Mouse (Mus musculus) G1E-ER4 (cell line): Measurements from ENCODE around the gene Spsb1. TPM values are rescaled to one million over a fixed set of nuclear protein-coding genes. Genes with fewer than 3 reads are reported as not detected.

Experiments
- GATA1 ChIP-seq: IDR thresholded peaks from one replicate; pipeline ENCODE4 v1.8.0; 2012; ENCODE audit warnings: low read length, inconsistent platforms
- polyA plus RNA-seq: library from polyadenylated mRNA; stranded (reverse); fragments of >175 nt; gene quantifications from 2 replicates; pipeline ENCODE4 v1.2.3, GENCODE M21; 2012

Spsb1 gene
- polyA plus RNA-seq, 1 experiment: 0.03 TPM

DNA sequence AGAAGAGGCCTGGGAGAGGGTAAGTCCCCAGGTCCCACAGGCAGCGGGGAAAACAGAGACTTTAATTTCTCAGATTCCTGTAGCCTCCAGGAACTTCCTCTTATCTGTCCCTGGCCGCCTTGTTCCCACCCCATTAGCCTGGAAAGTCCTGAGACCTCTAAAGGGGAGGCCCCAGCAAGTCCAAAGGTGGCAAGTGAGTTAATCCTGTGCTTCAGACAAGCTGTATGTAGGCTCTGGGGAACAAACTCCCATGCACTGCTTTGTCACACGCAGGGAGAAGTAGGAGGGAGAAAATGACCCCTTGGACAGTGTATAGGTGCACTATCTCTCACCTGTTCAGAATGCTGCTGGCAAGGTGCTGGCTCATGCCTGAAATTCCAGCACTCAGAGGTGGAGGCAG lies 38.0 kb downstream of the Spsb1 start:
- no peak for TF ChIP-seq GATA1

DNA sequence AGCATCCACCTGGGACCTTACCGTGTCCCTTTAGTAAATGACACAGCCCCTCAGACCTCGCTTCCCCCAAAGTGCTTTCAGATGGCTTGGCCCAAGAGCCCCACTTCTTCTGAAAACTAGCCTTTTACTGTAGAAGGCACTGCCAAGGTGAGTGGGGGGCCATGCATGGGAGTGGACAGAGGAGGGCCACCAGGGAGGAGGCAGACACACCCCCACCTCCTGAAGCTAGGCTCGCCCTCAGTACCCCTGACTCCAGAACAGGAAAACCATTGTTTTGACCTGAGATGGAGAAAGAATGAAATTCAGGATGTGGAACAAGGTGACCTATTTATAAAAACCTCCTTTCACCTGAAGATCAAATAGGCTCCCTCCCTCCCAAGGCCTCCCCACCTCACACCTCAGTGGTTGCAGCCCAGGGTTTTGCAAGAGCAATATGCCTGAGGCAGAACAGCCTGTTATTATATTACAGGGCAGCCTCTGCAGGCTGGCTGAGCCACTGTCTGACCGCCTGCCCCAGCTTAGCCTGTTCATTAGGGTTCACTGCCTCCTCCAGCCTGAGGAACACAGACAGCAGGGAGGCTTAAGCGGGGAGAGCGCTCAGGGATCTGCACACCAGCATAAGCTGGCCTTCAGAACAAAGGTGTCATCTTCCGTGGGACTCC lies 41.0 kb downstream of the Spsb1 start:
- no peak for TF ChIP-seq GATA1

DNA sequence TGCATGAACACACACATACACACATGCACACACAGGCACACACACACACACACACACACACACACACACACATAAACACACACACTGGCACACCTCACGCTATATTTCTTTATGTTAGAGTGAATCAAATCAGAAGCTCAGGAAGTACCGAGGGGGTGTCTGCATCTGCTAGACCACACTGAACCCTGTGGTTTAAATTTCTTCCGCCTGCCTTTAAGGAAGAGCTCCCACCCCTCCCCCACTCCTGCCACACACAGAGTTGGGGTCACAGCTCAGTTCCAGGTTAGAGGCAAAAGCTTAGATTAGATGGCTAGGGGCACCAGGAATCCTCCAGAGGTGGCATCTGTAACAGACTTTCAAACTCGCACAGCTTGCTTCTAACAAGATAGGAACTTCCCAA lies 42.4 kb downstream of the Spsb1 start:
- TF ChIP-seq GATA1: no peak

DNA sequence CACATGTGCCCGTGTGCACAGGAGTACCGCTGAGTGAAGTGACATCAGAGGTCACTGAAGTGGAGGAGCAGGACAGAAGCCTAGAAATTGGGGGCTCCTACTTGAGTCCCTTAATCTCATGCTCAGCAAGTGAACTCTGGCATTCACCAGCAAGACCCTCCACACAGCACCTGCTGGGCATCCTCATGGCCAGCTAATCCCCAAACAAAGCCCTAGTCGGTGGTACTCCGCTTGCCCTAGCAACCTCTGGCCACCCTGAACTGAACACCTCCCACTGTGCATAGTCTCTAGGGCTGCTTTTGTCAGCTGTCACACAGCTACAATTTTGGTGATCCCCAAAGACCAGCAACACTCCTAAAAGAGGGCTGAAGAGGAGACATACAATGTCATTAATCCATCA lies 44.3 kb downstream of the Spsb1 start:
- no peak for TF ChIP-seq GATA1

DNA sequence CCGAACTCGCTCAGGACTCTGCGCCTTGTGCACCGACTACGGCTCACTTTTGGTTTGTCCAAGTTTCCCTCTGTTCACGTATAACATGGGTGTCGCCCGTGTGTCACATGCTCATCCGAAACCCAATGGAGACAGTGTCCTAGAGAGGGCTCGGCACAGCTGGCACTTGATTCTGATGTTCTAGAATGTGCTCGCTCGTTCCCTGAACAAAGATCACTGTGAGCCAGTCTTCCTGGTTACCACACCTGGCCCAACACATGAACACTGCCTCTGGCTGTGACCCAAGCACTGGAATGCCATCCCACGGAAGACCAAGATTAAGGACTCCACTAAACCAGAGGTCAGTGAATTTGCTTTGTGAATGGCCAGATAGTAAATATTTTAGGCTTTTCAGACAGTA lies 45.3 kb downstream of the Spsb1 start:
- TF ChIP-seq GATA1: no peak

DNA sequence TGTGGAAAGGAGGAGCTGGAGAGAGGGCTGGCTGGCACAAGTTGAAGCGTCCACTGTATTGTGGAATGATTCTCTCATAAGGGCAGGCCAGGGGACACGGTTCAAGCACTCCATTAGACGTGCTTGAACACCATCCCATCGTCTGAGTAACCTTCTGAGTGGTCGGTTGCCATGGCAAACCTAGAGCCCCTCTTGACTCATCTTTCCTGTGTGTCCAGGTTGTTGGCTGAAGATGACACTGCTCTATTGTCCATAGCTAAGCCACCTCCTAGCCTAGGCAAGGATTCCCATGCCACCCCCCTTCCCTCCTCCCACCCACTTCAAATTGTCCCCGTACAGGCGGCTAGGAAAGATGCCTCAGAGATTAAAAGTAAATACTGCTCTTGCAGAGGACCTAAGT lies 45.9 kb downstream of the Spsb1 start:
- TF ChIP-seq GATA1: no peak

DNA sequence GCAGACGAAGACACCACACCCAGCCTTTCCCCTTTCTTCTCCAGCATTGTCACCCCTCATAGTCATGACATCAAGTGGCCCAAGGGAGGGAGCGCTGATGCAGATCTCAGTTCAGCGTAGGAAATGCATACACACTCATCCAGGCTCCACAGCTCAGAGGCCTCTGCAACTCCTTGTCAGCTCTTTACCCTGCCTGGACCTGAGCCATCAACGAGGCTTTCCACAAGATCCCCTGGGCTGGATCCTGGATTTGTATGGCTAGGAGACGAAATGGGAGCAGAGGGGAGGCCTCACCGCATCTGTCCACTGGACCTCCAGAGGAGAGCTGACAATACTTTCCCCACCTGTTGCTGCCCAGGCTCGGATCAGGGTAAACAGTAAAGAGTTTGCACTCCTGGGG lies 47.2 kb downstream of the Spsb1 start:
- TF ChIP-seq GATA1: no peak

DNA sequence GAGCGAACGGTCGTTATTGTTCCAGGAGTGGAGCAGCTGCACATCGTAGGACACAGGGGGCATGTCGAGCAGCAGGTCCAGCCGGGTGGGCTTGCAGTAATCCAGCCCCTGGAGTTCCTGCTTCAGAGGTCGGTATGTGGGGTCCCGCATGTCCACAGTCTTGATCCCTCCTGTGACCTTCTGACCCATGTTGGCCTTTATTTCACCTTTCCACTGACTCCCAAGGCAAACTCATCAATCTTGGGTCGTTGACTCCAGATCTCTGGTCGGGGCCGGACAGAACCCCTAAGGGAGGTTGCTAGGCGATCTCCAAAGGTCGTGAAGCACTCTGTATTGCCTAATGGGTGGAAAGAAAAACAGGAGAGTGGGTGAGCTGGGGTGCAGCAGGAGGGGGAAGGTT lies 47.9 kb downstream of the Spsb1 start:
- no peak for TF ChIP-seq GATA1

DNA sequence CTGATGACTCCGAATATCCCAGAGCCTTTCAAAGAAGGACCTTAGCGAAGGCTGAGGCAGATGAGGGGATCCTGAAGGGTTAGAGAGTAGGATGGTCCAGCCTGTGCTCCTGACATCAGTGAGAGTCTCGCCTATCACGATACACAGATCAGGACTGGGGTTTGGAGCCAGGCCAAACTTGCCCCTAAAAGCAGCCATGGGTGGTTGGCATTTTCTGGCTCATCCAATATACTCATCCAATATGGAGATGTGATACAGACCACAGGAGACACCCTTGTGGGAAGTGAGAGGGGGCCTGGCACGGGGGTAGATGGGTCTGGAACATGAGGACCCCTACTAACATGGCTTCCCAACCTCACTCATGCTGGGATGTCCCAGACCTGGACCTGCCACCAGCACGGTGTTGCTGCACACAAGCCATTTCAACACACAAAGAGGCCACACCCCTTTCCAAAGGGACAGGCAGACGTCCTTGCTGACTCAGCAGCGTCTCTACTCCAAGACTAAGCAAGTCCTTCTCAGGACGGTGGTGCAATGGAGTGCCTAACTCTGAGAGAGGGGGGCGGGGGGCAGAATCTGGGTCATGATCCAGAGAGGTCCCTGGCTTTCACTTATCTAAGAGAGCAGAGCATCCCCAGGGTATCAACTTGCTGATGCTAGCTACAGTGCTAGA lies 49.4 kb downstream of the Spsb1 start:
- TF ChIP-seq GATA1: no peak

DNA sequence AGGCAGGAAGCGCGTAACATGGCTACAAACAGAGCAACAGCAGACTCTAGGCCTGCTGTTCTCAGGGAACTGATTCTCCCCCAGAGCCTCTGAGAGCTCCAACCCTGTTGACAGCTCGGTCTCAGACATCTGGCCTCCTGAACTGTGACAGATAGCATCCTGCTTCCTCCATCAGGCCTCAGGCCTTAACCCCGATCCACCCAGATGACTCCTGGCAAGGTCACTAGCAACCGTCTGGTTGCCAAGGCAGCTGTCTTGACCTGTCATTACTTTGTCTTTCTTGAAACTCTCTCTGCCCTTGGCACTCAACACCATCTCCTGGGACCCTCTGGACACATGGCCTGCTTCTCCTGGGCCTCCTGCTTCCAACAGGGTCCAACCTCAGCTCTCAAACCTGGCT lies 51.8 kb downstream of the Spsb1 start:
- TF ChIP-seq GATA1: no peak

DNA sequence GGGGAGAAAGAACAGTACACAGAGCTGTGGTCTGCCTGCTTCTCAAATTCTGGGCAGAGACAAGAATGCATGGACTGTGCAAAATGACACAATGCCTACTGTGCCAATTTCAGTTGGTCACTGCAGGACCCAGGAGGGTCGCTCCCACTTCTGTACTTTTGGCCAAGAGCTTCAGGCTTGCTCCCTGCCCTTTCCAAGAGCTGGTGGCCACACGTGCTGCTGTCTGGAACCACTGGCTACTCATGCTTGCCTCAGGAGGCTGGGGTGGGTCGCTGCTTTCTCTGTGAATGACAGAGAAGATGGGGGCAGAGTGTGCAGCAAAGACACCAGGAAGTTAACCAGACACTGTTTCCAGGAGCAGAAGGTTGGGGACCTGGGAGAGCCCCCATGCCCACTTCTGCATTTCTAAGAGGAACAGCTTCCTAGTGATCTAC lies 53.5 kb downstream of the Spsb1 start:
- no peak for TF ChIP-seq GATA1

DNA sequence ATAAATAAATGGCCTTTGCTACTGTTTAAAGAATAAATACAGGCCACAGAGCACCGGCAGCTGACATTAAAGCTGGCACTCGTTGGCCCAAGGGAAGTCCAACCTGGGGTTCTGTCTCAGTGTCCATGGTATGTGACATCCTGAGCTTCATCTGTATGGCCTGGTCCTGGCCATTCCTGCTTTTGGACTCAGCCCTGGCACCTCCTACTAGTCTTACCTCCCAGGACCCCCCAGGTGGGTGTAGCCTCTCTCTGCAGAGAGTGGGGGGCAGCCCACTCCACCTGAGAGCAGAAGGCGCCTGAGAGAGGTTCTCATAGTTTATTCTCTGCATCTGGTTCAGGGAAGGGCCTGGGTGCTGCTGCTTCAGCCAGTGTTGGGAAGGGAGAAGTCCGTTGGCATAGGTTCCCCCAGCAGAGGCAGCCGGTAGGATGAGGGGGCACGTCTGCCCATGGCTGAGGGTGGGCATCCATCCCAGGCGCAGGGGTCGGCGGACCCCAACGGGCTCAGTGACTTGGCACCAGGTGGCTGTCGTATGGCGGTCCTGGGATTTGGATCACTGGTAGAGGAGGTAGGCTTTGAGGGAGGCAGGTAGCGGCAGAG lies 57.1 kb downstream of the Spsb1 start:
- TF ChIP-seq GATA1: no peak

DNA sequence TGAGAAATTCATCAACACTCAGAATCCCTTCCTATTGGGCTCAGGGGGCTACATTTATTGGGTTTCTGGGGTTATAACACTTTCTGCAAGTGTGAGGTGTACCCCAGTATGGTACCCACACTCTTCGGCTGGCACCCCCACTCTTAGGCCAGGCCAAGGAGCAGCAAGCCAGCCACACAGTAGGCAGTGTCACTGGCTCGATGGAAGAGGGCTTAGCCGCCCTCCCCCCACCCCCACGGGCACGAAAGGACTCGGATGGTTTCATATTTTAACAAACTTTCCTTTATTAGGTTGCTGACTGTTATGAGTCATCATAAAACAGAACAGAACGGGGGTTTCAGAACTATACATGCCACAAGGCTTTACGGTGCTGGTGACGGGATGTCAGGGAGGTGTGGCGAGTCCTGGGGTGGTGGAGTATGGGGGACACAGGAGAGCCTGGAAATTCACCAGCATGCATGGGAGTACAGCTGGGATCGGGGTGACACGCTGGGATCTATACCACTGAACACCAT lies 58.8 kb downstream of the Spsb1 start:
- TF ChIP-seq GATA1: no peak

DNA sequence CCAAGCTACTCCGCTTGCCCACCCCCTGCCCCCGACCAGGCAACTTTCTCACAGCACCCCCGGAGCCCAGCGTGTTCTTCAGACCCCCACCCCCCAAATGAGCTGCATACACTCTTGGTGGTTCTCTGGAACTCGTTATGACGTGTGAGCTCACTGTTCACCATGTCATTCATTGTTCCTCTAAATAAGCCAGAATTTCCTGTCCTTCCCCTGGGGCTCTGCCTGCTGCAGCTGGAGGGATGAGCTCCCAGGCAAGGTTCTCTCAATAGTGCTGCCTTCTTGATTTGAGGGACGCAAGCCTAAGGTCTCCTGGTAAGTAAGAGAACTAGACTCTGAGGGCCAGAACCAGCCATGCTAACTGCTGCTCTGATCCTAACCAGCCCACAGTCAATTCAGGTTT lies 59.6 kb downstream of the Spsb1 start:
- TF ChIP-seq GATA1: no peak

DNA sequence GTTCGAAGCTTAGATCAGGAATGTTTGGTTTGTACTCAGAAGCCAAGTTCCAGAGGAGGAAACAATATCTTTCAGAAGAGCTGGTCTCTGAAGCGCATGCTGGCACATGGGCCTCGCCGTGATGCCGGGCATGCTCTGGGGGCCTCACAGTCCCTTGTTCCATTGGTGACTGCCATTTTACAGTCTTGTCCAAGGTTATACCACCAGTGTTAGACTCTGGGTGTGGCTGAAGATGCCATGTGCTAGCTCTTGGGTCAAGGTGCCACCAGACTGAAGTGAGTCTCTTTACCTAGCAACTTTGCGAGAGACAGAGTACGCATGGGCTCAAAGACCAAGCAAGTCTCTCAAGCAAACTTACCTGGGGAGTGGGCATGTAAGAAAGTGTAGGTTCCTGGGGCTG lies 60.5 kb downstream of the Spsb1 start:
- no peak for TF ChIP-seq GATA1

DNA sequence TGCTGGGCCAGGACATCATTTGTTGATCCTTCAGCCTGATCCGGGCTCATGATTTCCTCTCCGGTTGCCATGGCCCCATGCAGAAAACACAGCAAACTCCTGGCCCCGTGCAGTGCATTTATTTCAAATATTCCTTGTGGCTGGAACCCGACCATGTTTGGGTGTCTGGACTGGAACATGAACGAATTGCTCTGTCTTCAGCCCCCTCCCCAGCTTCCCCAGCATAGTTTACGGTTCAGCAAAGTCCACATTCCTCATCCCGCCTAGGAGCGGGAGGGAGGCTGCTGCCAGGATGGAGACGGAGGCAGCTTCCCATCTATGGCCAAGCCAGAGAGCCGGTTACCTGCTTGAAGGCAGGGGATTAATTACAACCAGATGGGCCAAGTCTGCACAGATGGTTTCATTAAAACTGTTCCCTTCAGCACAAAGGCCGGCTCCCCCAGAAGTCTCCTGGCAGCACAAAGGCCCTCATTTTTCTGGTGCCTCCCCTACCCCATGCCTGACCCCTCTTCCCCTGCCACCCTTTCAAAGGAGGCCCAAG lies 61.2 kb downstream of the Spsb1 start:
- TF ChIP-seq GATA1: no peak

DNA sequence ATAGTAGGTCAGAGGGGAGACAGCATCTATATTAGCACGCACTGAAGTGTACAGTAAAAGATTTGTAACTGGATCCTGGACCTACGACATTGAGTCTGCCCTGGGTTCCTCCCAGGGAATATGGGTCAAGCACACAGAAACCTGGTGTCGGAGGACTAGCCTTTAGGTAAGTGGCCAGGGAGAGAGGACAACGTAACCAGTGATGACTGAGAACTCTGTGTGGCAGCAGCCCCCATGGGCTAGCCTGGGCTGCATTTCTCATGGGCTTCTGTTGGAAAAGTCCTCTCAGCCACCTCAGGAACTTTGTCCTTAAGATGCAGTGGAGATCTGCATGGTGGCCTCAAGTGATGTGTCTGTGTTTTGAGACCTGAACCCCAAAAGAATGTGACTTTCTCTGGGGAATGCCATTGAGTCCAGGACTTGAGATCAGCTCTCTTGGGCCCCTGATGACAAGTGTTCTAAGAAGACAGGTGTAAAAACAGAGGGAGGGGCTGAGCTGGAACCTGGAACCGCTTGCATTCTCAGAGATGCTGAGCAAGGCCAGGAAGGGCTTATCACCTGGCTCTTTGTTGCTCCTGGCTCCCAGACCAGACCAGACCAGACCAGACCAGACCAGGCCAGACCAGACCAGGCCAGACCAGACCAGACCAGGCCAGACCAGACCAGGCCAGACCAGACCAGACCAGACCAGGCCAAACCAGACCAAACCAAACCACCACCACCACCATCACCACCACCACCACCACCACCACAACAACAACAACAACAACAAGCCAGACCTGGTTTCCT lies 63.5 kb downstream of the Spsb1 start:
- TF ChIP-seq GATA1: no peak
